Mouse (Mus musculus) liver, embryonic 15.5 days (tissue): ENCODE measurements around the gene Epgn. TPM values are rescaled to one million over a fixed set of nuclear protein-coding genes. Genes with fewer than 3 reads are reported as not detected.

Experiments
- ATAC-seq: fragments of 200-750 bp; cut with Nextera tagmentation; 2 replicates; pipeline ENCODE4 v1.8.0; 2017; ENCODE audit warnings: moderate number of reproducible peaks, mild to moderate bottlenecking, moderate library complexity; ENCODE audit not compliant: insufficient read depth
- H3K27ac ChIP-seq: fragments of 300-500 bp; sonication (generic); replicated peaks from 2 replicates; pipeline ENCODE4 v1.5.1; 2015; ENCODE audit warnings: mild to moderate bottlenecking, inconsistent platforms
- H3K27me3 ChIP-seq: fragments of 300-500 bp; sonication (generic); 2 replicates; pipeline ENCODE4 v1.6.1; 2015; ENCODE audit warnings: mild to moderate bottlenecking, inconsistent platforms
- H3K36me3 ChIP-seq: fragments of 300-500 bp; sonication (generic); replicated peaks from 2 replicates; pipeline ENCODE4 v1.6.1; 2015; ENCODE audit warnings: moderate library complexity, mild to moderate bottlenecking, inconsistent platforms
- H3K4me1 ChIP-seq: fragments of 300-500 bp; sonication (generic); replicated peaks from 2 replicates; pipeline ENCODE4 v1.6.1; 2015; ENCODE audit warnings: inconsistent platforms
- H3K4me2 ChIP-seq: fragments of 300-500 bp; sonication (generic); 2 replicates; pipeline ENCODE4 v1.6.1; 2015; ENCODE audit warnings: moderate library complexity, mild to moderate bottlenecking, inconsistent platforms
- H3K4me3 ChIP-seq: fragments of 300-500 bp; sonication (generic); replicated peaks from 2 replicates; pipeline ENCODE4 v1.5.1; 2015; ENCODE audit warnings: mild to moderate bottlenecking, inconsistent platforms
- H3K9ac ChIP-seq: fragments of 300-500 bp; sonication (generic); 2 replicates; pipeline ENCODE4 v1.6.1; 2015; ENCODE audit warnings: moderate library complexity, mild to moderate bottlenecking, inconsistent platforms
- H3K9me3 ChIP-seq: fragments of 300-500 bp; sonication (generic); replicated peaks from 2 replicates; pipeline ENCODE4 v1.6.1; 2016; ENCODE audit warnings: inconsistent platforms
- WGBS: fragments of 180-500 bp; shearing (Covaris S2); methylation state at CpG from one replicate; pipeline ENCODE4 v1.1.7; 2015; ENCODE audit warnings: mixed read lengths; ENCODE audit not compliant: insufficient replicate concordance; 5-methylcytosine and 5-hydroxymethylcytosine counted together
- polyA plus RNA-seq: library from polyadenylated mRNA; unstranded; fragments of >200 nt; fragmentation: Nextera tagmentation; extraction: Ambion mirVana; gene quantifications from 2 replicates; pipeline ENCODE4 v1.2.1, GENCODE M21; 2015

The Epgn gene
- 0.05 TPM in 1 of 2 replicates, not detected in the other for polyA plus RNA-seq

GRCm38 (mm10) chr5:91027164-91027563, at the start of gene Epgn:
TSS of gene Epgn (plus strand) at chr5:91027464.
- no peak within 1 kb of the TSS for H3K27ac ChIP-seq
- H3K27me3 ChIP-seq, result no peaks in the 10 kb centered on the region
- H3K4me1 ChIP-seq, result no peaks in the 10 kb centered on the region
- no peak within 1 kb of the TSS for H3K4me3 ChIP-seq
- no peak within 1 kb of the TSS for H3K9ac ChIP-seq
- 65% methylated on average over 6 of the region's 6 CpGs for WGBS
- no peaks in the 10 kb centered on the region for H3K9me3 ChIP-seq
- no peak within 1 kb of the TSS for H3K4me2 ChIP-seq
- ATAC-seq, result no peak
- H3K36me3 ChIP-seq, result no peaks in the 10 kb centered on the region

GRCm38 (mm10) chr5:90980297-90980696, 47.0 kb upstream of the Epgn start:
- Histone ChIP-seq H3K4me2 (no peak overlapping the region), H3K9me3 (no peaks in the 10 kb centered on the region), H3K9ac (no peak overlapping the region), H3K4me3 (no peak overlapping the region), H3K27me3 (no peaks in the 10 kb centered on the region), H3K36me3 (no peaks in the 10 kb centered on the region), H3K27ac (no peak overlapping the region), H3K4me1 (no peaks in the 10 kb centered on the region)
- 74% methylated on average over 7 of the region's 7 CpGs for WGBS
- no peak for ATAC-seq

- H3K9ac ChIP-seq, result no peak overlapping the region
- WGBS, result 58% methylated on average over 5 of the region's 5 CpGs
- no peak for ATAC-seq
Measured at GRCm38 (mm10) chr5:90987605-90988004, 39.7 kb upstream of the Epgn start.

GRCm38 (mm10) chr5:90988149-90988548, 39.1 kb upstream of the Epgn start:
- no peak overlapping the region for H3K9ac ChIP-seq
- H3K36me3 ChIP-seq, result no peaks in the 10 kb centered on the region
- H3K4me3 ChIP-seq, result no peak overlapping the region
- H3K27ac ChIP-seq, result no peak overlapping the region
- H3K9me3 ChIP-seq, result no peaks in the 10 kb centered on the region
- H3K27me3 ChIP-seq, result no peaks in the 10 kb centered on the region
- no peak for ATAC-seq
- no peaks in the 10 kb centered on the region for H3K4me1 ChIP-seq
- no peak overlapping the region for H3K4me2 ChIP-seq
- WGBS, result 58% methylated on average over 3 of the region's 3 CpGs

More at GRCm38 (mm10) chr5:90987605-90988004, 39.7 kb upstream of the Epgn start:
- H3K27me3 ChIP-seq, result no peaks in the 10 kb centered on the region
- H3K27ac ChIP-seq, result no peak overlapping the region
- H3K4me1 ChIP-seq, result no peaks in the 10 kb centered on the region
- no peaks in the 10 kb centered on the region for H3K36me3 ChIP-seq
- no peaks in the 10 kb centered on the region for H3K9me3 ChIP-seq
- no peak overlapping the region for H3K4me3 ChIP-seq
- no peak overlapping the region for H3K4me2 ChIP-seq

GRCm38 (mm10) chr5:90988592-90988991, 38.7 kb upstream of the Epgn start:
- H3K4me3 ChIP-seq, result no peak overlapping the region
- H3K4me2 ChIP-seq, result no peak overlapping the region
- no peaks in the 10 kb centered on the region for H3K27me3 ChIP-seq
- no peak overlapping the region for H3K27ac ChIP-seq
- no peak overlapping the region for H3K9ac ChIP-seq
- no peaks in the 10 kb centered on the region for H3K36me3 ChIP-seq
- H3K4me1 ChIP-seq, result no peaks in the 10 kb centered on the region
- no peaks in the 10 kb centered on the region for H3K9me3 ChIP-seq
- no peak for ATAC-seq
- 63% methylated on average over 4 of the region's 4 CpGs for WGBS

GRCm38 (mm10) chr5:90999942-91000341, 27.3 kb upstream of the Epgn start:
- no peak overlapping the region for H3K4me2 ChIP-seq
- no peak overlapping the region for H3K4me3 ChIP-seq
- no peaks in the 10 kb centered on the region for H3K4me1 ChIP-seq
- H3K27me3 ChIP-seq, result no peaks in the 10 kb centered on the region
- no peak for ATAC-seq
- H3K27ac ChIP-seq, result no peak overlapping the region
- 68% methylated on average over 8 of the region's 8 CpGs for WGBS
- no peak overlapping the region for H3K9ac ChIP-seq
- no peaks in the 10 kb centered on the region for H3K36me3 ChIP-seq
- H3K9me3 ChIP-seq, result no peaks in the 10 kb centered on the region

- no peaks in the 10 kb centered on the region for H3K27me3 ChIP-seq
- H3K9me3 ChIP-seq, result no peaks in the 10 kb centered on the region
- no peak for ATAC-seq
- H3K4me1 ChIP-seq, result no peaks in the 10 kb centered on the region
- WGBS, result 72% methylated on average over 10 of the region's 10 CpGs
- H3K27ac ChIP-seq, result no peak overlapping the region
- no peaks in the 10 kb centered on the region for H3K36me3 ChIP-seq
- no peak overlapping the region for H3K4me2 ChIP-seq
- no peak overlapping the region for H3K4me3 ChIP-seq
- no peak overlapping the region for H3K9ac ChIP-seq
Measured at GRCm38 (mm10) chr5:91015216-91015615, 12.0 kb upstream of the Epgn start.

GRCm38 (mm10) chr5:91023114-91023513, 4.2 kb upstream of the Epgn start:
- WGBS, result 21% methylated on average over 8 of the region's 8 CpGs
- ATAC-seq, result no peak
- Histone ChIP-seq H3K9me3 (no peaks in the 10 kb centered on the region), H3K27me3 (no peaks in the 10 kb centered on the region), H3K4me3 (no peak overlapping the region), H3K27ac (no peak overlapping the region), H3K9ac (no peak overlapping the region), H3K36me3 (no peaks in the 10 kb centered on the region), H3K4me2 (no peak overlapping the region), H3K4me1 (no peaks in the 10 kb centered on the region)

- H3K4me3 ChIP-seq, result no peak overlapping the region
- no peaks in the 10 kb centered on the region for H3K27me3 ChIP-seq
- H3K36me3 ChIP-seq, result no peaks in the 10 kb centered on the region
- no peaks in the 10 kb centered on the region for H3K9me3 ChIP-seq
- H3K4me1 ChIP-seq, result no peaks in the 10 kb centered on the region
- ATAC-seq, result no peak
- no peak overlapping the region for H3K4me2 ChIP-seq
- no peak overlapping the region for H3K27ac ChIP-seq
- H3K9ac ChIP-seq, result no peak overlapping the region
- 38% methylated on average over 1 of the region's 1 CpGs for WGBS
Measured at GRCm38 (mm10) chr5:91027840-91028239, 576 bp downstream of the Epgn start.

GRCm38 (mm10) chr5:91030629-91031028, 3.4 kb downstream of the Epgn start:
- Histone ChIP-seq H3K4me3 (no peak overlapping the region), H3K36me3 (no peaks in the 10 kb centered on the region), H3K9ac (no peak overlapping the region), H3K9me3 (no peaks in the 10 kb centered on the region), H3K4me2 (no peak overlapping the region), H3K27me3 (no peaks in the 10 kb centered on the region), H3K27ac (no peak overlapping the region), H3K4me1 (no peaks in the 10 kb centered on the region)
- ATAC-seq, result no peak
- 52% methylated on average over 2 of the region's 2 CpGs for WGBS

GRCm38 (mm10) chr5:91035341-91035740, 8.1 kb downstream of the Epgn start:
- H3K9me3 ChIP-seq, result no peaks in the 10 kb centered on the region
- H3K9ac ChIP-seq, result no peak overlapping the region
- H3K27me3 ChIP-seq, result no peaks in the 10 kb centered on the region
- ATAC-seq, result no peak
- H3K27ac ChIP-seq, result no peak overlapping the region
- H3K4me1 ChIP-seq, result no peaks in the 10 kb centered on the region
- H3K4me2 ChIP-seq, result no peak overlapping the region
- no peak overlapping the region for H3K4me3 ChIP-seq
- WGBS, result 47% methylated on average over 2 of the region's 2 CpGs
- H3K36me3 ChIP-seq, result no peaks in the 10 kb centered on the region

- WGBS, result 72% methylated on average over 4 of the region's 4 CpGs
- H3K27ac ChIP-seq, result no peak overlapping the region
- H3K27me3 ChIP-seq, result no peaks in the 10 kb centered on the region
- no peaks in the 10 kb centered on the region for H3K36me3 ChIP-seq
- H3K9me3 ChIP-seq, result no peaks in the 10 kb centered on the region
- ATAC-seq, result no peak
- no peak overlapping the region for H3K4me2 ChIP-seq
- no peaks in the 10 kb centered on the region for H3K4me1 ChIP-seq
- no peak overlapping the region for H3K9ac ChIP-seq
- H3K4me3 ChIP-seq, result no peak overlapping the region
Measured at GRCm38 (mm10) chr5:91036628-91037027, 9.4 kb downstream of the Epgn start.
